Mouse (Mus musculus): ENCODE results near the gene Afdn. TPM values are rescaled to one million over a fixed set of nuclear protein-coding genes. Genes with fewer than 3 reads are reported as not detected.

The Afdn gene
- total and polyA plus RNA-seq, 2 experiments from 2014 or later: 41.9 to 52.8 TPM

DNA sequence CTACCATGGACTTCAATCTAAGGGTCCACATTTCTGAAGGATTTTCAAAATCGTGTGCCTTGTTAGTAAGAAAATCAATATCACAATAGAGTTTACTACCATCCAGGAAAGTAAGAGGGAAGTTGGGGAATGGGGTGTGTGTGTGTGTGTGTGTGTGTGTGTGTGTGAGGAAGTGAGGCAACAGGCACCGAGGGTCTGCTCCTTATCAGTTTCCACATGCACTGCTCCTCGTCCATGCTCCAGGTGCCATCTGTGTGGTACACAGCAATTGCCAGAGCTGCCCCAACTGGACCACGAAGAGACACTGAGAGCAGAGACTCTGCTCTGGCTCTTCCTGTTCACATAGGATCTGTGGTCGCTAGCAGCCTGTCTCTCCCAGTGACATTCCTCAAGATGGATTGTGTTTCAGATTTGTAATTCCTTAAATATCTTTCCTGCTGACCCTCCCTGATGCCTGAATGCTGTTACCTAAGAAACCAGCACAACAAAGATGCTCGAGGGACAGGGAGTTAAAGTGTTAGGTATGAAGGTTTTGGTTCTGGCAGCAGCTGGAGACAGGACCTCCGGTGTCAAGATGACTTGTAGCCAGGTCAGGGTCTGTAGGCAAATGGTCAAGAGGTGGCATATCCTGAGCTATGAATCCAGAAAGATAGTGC lies 22.1 kb upstream of the Afdn start:
- Histone ChIP-seq H3K27ac (ENCODE audit: low read depth) (peak overlapping the region; percentile 34; the same call in 1 of the 2 replicates), H3K4me2 (ENCODE audit: low read depth, low read length) (no peak overlapping the region), H3K4me1 (ENCODE audit: control insufficient read depth, insufficient read depth) (peaks cover 21% of the 10 kb centered on the region), H3K27me3 (ENCODE audit: control insufficient read depth, insufficient read depth, low read length) (no peaks in the 10 kb centered on the region), H3K9me3 (replicated peaks; ENCODE audit: control insufficient read depth, low read length) (no peaks in the 10 kb centered on the region), H3K9ac (replicated peaks; ENCODE audit: low read depth, low read length) (no peak overlapping the region), H3K4me3 (ENCODE audit: low read depth, low read length) (no peak overlapping the region), H3K36me3 (replicated peaks; ENCODE audit: control insufficient read depth, insufficient read depth, low read length) (no peaks in the 10 kb centered on the region)
- no peak for DNase-seq (ENCODE audit: low spot score)
- ATAC-seq (ENCODE audit: insufficient read depth, low read depth): no peak
- WGBS: 24% methylated on average over 7 of the region's 7 CpGs
- TF ChIP-seq EP300 (IDR thresholded peaks at IDR 0.05; ENCODE audit: low read depth) (no peak), CTCF (IDR thresholded peaks at IDR 0.05; ENCODE audit: low read depth) (no peak)

DNA sequence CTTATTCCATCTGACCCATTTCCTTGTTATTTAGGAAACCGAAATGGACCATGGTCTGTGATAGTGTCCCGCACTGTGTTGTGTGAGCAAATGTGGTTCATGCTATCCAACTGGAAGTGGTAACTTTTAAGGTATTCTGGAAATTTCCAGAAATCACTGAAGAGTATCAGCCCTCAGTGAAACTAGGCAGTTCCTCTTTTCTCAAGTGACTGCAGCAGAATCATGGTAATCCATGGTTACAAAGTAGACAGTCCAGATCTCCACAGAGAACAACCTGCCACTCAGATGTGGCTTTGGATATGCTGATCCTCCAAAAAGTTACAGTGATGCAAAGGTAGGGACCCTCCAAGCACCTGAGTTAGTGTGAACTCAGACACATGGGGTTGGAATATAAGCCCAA lies 21.4 kb upstream of the Afdn start:
- Histone ChIP-seq H3K27me3 (ENCODE audit: control insufficient read depth, insufficient read depth, low read length) (no peaks in the 10 kb centered on the region), H3K9ac (replicated peaks; ENCODE audit: low read depth, low read length) (no peak overlapping the region), H3K4me3 (ENCODE audit: low read depth, low read length) (no peak overlapping the region), H3K4me2 (ENCODE audit: low read depth, low read length) (no peak overlapping the region), H3K27ac (ENCODE audit: low read depth) (no peak overlapping the region), H3K9me3 (replicated peaks; ENCODE audit: control insufficient read depth, low read length) (no peaks in the 10 kb centered on the region), H3K4me1 (ENCODE audit: control insufficient read depth, insufficient read depth) (peaks cover 27% of the 10 kb centered on the region), H3K36me3 (replicated peaks; ENCODE audit: control insufficient read depth, insufficient read depth, low read length) (no peaks in the 10 kb centered on the region)
- TF ChIP-seq CTCF (IDR thresholded peaks at IDR 0.05; ENCODE audit: low read depth) (no peak), EP300 (IDR thresholded peaks at IDR 0.05; ENCODE audit: low read depth) (no peak)
- no peak for DNase-seq (ENCODE audit: low spot score)
- 90% methylated on average over 2 of the region's 2 CpGs for WGBS
- ATAC-seq (ENCODE audit: insufficient read depth, low read depth): no peak

DNA sequence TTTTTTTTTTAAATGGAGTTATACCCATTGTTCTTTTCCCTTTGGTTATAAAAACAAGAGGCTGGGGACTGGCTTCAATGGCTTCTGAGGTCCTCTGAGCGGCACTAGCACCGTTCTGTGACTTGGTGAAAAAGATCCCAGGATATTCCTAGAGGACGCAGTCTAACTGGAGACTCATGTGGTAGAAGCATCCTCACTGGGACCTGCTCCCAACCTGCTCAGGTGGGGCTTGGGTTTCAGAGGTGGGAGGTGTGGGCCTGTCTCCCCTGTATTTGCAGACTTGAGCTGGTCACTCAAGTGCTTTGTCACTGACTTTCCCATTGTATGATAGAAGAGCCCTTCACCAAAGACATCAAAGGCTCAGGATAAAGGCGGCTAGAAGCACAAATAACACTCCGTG lies 20.4 kb upstream of the Afdn start:
- Histone ChIP-seq H3K4me2 (ENCODE audit: low read depth, low read length) (no peak overlapping the region), H3K4me1 (ENCODE audit: control insufficient read depth, insufficient read depth) (peaks cover 27% of the 10 kb centered on the region), H3K4me3 (ENCODE audit: low read depth, low read length) (no peak overlapping the region), H3K9ac (replicated peaks; ENCODE audit: low read depth, low read length) (no peak overlapping the region), H3K27ac (ENCODE audit: low read depth) (peak overlapping the region; percentile 56; the same call in 1 of the 2 replicates), H3K36me3 (replicated peaks; ENCODE audit: control insufficient read depth, insufficient read depth, low read length) (no peaks in the 10 kb centered on the region), H3K9me3 (replicated peaks; ENCODE audit: control insufficient read depth, low read length) (no peaks in the 10 kb centered on the region), H3K27me3 (ENCODE audit: control insufficient read depth, insufficient read depth, low read length) (no peaks in the 10 kb centered on the region)
- DNase-seq (ENCODE audit: low spot score) (no peak), ATAC-seq (ENCODE audit: insufficient read depth, low read depth) (no peak)
- WGBS: 73% methylated on average over 5 of the region's 5 CpGs
- TF ChIP-seq EP300 (IDR thresholded peaks at IDR 0.05; ENCODE audit: low read depth) (no peak), CTCF (IDR thresholded peaks at IDR 0.05; ENCODE audit: low read depth) (no peak)

DNA sequence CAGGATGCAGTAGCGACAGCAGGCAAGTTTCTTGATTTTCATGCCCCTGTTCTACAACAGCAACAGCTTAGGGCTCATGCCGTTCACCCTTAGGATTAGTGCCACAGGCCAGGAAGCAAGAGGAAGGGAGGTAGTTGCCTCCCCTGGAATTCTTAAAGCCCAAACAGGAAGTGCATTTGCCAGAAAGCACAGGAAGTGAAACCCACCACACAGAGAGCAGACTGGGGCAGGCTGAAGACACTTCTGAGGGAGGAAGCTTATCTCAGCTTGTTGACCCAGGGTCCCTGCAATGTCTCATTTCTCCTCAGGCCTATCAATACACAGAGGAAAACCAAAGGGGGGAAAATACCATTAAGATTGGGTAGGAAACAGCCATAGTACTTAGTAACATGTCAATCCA lies 19.5 kb upstream of the Afdn start:
- Histone ChIP-seq H3K4me2 (ENCODE audit: low read depth, low read length) (no peak overlapping the region), H3K36me3 (replicated peaks; ENCODE audit: control insufficient read depth, insufficient read depth, low read length) (no peaks in the 10 kb centered on the region), H3K27me3 (ENCODE audit: control insufficient read depth, insufficient read depth, low read length) (no peaks in the 10 kb centered on the region), H3K4me3 (ENCODE audit: low read depth, low read length) (no peak overlapping the region), H3K9ac (replicated peaks; ENCODE audit: low read depth, low read length) (no peak overlapping the region), H3K9me3 (replicated peaks; ENCODE audit: control insufficient read depth, low read length) (no peaks in the 10 kb centered on the region), H3K4me1 (ENCODE audit: control insufficient read depth, insufficient read depth) (peaks cover 27% of the 10 kb centered on the region), H3K27ac (ENCODE audit: low read depth) (peak overlapping the region; percentile 56)
- ATAC-seq (ENCODE audit: insufficient read depth, low read depth) (no peak), DNase-seq (ENCODE audit: low spot score) (no peak)
- WGBS: 39% methylated on average over 2 of the region's 2 CpGs
- TF ChIP-seq EP300 (IDR thresholded peaks at IDR 0.05; ENCODE audit: low read depth) (0 out of 2 replicates have a peak, but pooled peaks have one; percentile 29), CTCF (IDR thresholded peaks at IDR 0.05; ENCODE audit: low read depth) (no peak)

DNA sequence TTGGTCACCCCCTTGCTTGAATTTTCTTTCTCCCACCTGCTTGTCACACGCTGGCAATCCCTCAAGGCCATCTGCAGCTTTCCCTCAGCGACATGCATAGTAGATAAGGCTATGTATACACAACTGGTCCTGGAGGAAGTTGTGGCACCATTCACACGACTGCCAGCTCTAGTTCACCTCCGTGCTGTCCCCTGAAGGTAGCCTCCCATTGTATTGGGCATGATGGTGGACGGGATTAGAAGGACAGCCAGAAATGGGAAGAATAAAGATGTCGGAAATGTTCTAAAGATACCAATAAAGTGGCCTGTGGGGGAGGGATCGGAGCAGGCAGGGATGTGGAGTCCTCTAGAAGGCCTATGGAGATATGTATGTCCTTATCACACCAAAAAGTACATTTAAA lies 18.7 kb upstream of the Afdn start:
- no peak for ATAC-seq (ENCODE audit: insufficient read depth, low read depth)
- DNase-seq (ENCODE audit: low spot score): no peak
- Histone ChIP-seq H3K4me1 (ENCODE audit: control insufficient read depth, insufficient read depth) (peaks cover 22% of the 10 kb centered on the region), H3K36me3 (replicated peaks; ENCODE audit: control insufficient read depth, insufficient read depth, low read length) (no peaks in the 10 kb centered on the region), H3K27ac (ENCODE audit: low read depth) (peak overlapping the region; percentile 56; the same call in 1 of the 2 replicates), H3K27me3 (ENCODE audit: control insufficient read depth, insufficient read depth, low read length) (no peaks in the 10 kb centered on the region), H3K4me3 (ENCODE audit: low read depth, low read length) (no peak overlapping the region), H3K9me3 (replicated peaks; ENCODE audit: control insufficient read depth, low read length) (no peaks in the 10 kb centered on the region), H3K9ac (replicated peaks; ENCODE audit: low read depth, low read length) (no peak overlapping the region), H3K4me2 (ENCODE audit: low read depth, low read length) (no peak overlapping the region)
- 67% methylated on average over 7 of the region's 7 CpGs for WGBS
- TF ChIP-seq EP300 (IDR thresholded peaks at IDR 0.05; ENCODE audit: low read depth) (no peak), CTCF (IDR thresholded peaks at IDR 0.05; ENCODE audit: low read depth) (no peak)

DNA sequence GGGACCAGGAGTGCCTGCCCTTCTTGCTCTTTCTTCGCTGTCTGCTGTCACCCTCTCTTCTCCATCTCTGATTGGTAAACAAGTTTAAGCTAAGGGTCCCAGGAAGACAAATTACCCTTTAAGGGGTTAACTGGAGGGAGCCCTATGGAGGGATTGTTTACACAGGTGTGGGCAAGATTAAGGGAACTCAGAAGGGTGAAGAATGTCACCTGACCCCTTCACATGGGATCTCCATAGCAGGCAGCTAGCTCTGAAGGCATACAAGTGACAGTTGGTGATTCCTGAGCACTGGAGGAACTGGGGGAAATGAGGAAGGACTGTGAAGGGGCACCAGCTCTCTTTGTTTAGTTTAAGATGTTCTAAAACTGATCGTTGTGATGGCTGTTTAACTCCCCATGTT lies 18.0 kb upstream of the Afdn start:
- Histone ChIP-seq H3K4me1 (ENCODE audit: control insufficient read depth, insufficient read depth) (peaks cover 22% of the 10 kb centered on the region), H3K27me3 (ENCODE audit: control insufficient read depth, insufficient read depth, low read length) (no peaks in the 10 kb centered on the region), H3K9me3 (replicated peaks; ENCODE audit: control insufficient read depth, low read length) (no peaks in the 10 kb centered on the region), H3K27ac (ENCODE audit: low read depth) (no peak overlapping the region), H3K4me3 (ENCODE audit: low read depth, low read length) (no peak overlapping the region), H3K9ac (replicated peaks; ENCODE audit: low read depth, low read length) (no peak overlapping the region), H3K36me3 (replicated peaks; ENCODE audit: control insufficient read depth, insufficient read depth, low read length) (no peaks in the 10 kb centered on the region), H3K4me2 (ENCODE audit: low read depth, low read length) (no peak overlapping the region)
- DNase-seq (ENCODE audit: low spot score) (no peak), ATAC-seq (ENCODE audit: insufficient read depth, low read depth) (no peak)
- WGBS: 50% methylated on average over 2 of the region's 2 CpGs
- TF ChIP-seq CTCF (IDR thresholded peaks at IDR 0.05; ENCODE audit: low read depth) (no peak), EP300 (IDR thresholded peaks at IDR 0.05; ENCODE audit: low read depth) (no peak)

Measured in heart, postnatal 0 days (tissue).